Mouse (Mus musculus): ENCODE measurements around the gene 2700097O09Rik. TPM values are rescaled to one million over a fixed set of nuclear protein-coding genes. Genes with fewer than 3 reads are reported as not detected.

Gene 2700097O09Rik
- polyA plus RNA-seq, 2 experiments, result 28.3 to 31.1 TPM

DNA sequence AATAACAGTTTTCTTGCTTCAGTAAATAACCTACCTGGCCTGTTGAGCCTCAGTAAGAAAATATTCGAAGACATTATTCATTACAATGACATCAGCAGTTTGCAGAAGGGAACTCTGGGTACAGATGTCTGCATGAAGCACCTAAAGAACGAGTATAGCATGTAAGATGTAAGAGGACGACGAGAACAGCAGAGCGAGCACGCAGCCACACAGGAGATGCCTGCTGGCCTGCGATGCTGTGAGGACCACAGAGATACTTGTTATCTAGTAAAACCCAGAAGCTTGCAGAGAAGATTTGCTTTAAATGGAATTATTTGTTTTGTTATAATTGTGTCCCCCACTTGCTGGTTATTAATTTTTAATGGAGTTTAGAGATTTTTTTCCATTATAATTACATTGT, 26.6 kb downstream of the 2700097O09Rik start:
- no peak for DNase-seq (ENCODE audit: low spot score)
- TF ChIP-seq POLR2A (IDR thresholded peaks at IDR 0.05; ENCODE audit: borderline replicate concordance, extremely low read depth, insufficient read depth, insufficient read length), result no peak
- H3K27me3 ChIP-seq (ENCODE audit: control insufficient read depth, insufficient read depth, low read length), result no peaks in the 10 kb centered on the region
- no peak for ATAC-seq (ENCODE audit: low FRiP score, low read depth)
- H3K9me3 ChIP-seq (ENCODE audit: control insufficient read depth, low read length), result no peaks in the 10 kb centered on the region
- H3K4me3 ChIP-seq (replicated peaks; ENCODE audit: low read length), result no peak overlapping the region
- no peak overlapping the region for H3K27ac ChIP-seq (replicated peaks; ENCODE audit: low read depth, low read length)
- WGBS, result 90% methylated on average over 7 of the region's 7 CpGs
- no peak overlapping the region for H3K9ac ChIP-seq (ENCODE audit: low read depth, low read length, severe bottlenecking)
- no peaks in the 10 kb centered on the region for H3K4me1 ChIP-seq (ENCODE audit: control insufficient read depth, insufficient read depth, low read length)
- peaks cover 18% of the 10 kb centered on the region for H3K36me3 ChIP-seq (ENCODE audit: control insufficient read depth, insufficient read depth, low read length)
- no peak overlapping the region for H3K4me2 ChIP-seq (replicated peaks; ENCODE audit: low read depth, low read length, severe bottlenecking)

DNA sequence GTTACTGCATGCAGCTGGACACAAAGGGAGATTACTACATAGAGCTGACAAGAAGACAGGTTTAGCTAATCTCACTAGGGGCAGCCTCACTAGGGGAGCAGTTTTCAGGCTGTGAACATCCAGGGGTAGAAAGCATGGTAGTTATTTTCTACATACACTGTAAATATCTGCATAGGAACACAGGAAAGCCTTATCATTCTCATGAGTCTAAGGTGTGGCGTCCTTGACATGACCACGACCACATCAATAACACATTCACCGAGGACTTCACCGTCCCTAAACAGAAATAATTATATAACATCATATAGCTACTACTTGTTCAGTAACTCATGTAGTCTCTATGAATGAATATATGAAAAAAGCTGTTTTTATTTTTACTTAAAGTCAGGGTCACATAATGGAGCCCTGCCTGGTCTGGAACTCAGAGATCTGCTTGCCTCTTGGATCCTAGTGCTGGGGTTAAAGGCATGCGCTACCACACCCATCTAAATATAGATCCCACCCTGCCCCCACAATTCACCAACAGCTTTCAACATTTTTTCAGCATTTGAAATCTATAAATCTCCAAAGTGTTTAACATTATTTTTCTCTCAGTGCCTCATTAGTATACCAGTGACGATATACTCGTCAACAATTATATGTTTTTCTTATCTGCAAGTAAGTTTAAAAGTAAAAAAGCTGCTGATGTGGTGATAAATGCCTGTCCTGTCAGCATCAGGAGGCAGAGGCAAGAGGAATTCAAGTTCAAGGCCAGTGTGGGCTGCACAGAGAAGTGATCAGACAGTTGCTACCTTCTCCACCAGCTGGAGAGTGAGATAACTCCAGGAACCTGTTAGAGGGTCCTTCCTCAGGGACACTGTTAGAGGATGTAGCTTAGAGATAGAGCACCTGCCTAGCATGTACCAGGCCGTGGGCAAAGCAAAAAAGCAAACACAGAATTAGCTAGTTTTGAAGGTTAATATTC, 28.4 kb downstream of the 2700097O09Rik start:
- Histone ChIP-seq H3K27ac (replicated peaks; ENCODE audit: low read depth, low read length) (no peak overlapping the region), H3K9me3 (ENCODE audit: control insufficient read depth, low read length) (no peaks in the 10 kb centered on the region), H3K4me3 (replicated peaks; ENCODE audit: low read length) (no peak overlapping the region), H3K9ac (ENCODE audit: low read depth, low read length, severe bottlenecking) (no peak overlapping the region), H3K4me2 (replicated peaks; ENCODE audit: low read depth, low read length, severe bottlenecking) (no peak overlapping the region), H3K36me3 (ENCODE audit: control insufficient read depth, insufficient read depth, low read length) (peaks cover 17% of the 10 kb centered on the region), H3K27me3 (ENCODE audit: control insufficient read depth, insufficient read depth, low read length) (no peaks in the 10 kb centered on the region), H3K4me1 (ENCODE audit: control insufficient read depth, insufficient read depth, low read length) (no peaks in the 10 kb centered on the region)
- TF ChIP-seq POLR2A (IDR thresholded peaks at IDR 0.05; ENCODE audit: borderline replicate concordance, extremely low read depth, insufficient read depth, insufficient read length), result no peak
- no peak for ATAC-seq (ENCODE audit: low FRiP score, low read depth)
- 90% methylated on average over 8 of the region's 8 CpGs for WGBS
- DNase-seq (ENCODE audit: low spot score), result no peak

DNA sequence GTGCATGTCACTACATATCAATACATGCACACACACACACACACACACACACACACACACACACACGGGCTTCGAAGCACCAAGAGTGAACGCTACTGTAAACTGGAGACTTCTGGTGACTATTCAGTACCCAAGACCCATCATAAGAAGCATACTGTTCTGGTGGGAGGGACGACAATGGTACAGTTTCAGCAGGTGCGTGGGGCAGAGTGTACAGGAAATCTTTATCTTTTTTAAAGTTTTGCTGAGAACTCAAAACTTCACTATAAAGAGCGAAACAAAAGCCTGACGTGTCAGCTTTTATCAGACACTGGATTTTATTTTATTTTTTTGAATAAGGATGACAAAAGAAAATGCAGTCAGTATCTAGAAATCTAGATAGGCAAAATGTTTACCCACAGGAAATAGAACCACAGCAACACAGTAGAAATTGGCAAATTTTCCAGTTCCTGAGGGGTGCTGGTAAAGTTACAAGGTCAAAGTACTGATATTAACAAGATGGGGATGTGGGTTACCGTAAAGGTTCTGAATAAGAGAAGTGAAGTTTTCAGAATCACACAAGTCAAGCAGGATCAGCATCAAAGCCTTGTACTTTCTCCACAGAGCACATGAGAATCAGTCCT, 30.1 kb downstream of the 2700097O09Rik start:
- Histone ChIP-seq H3K4me2 (replicated peaks; ENCODE audit: low read depth, low read length, severe bottlenecking) (no peak overlapping the region), H3K9ac (ENCODE audit: low read depth, low read length, severe bottlenecking) (no peak overlapping the region), H3K4me3 (replicated peaks; ENCODE audit: low read length) (no peak overlapping the region), H3K27me3 (ENCODE audit: control insufficient read depth, insufficient read depth, low read length) (no peaks in the 10 kb centered on the region), H3K27ac (replicated peaks; ENCODE audit: low read depth, low read length) (no peak overlapping the region), H3K9me3 (ENCODE audit: control insufficient read depth, low read length) (no peaks in the 10 kb centered on the region), H3K4me1 (ENCODE audit: control insufficient read depth, insufficient read depth, low read length) (no peaks in the 10 kb centered on the region), H3K36me3 (ENCODE audit: control insufficient read depth, insufficient read depth, low read length) (peaks cover 16% of the 10 kb centered on the region)
- ATAC-seq (ENCODE audit: low FRiP score, low read depth) (no peak), DNase-seq (ENCODE audit: low spot score) (no peak)
- 94% methylated on average over 8 of the region's 8 CpGs for WGBS
- TF ChIP-seq POLR2A (IDR thresholded peaks at IDR 0.05; ENCODE audit: borderline replicate concordance, extremely low read depth, insufficient read depth, insufficient read length), result no peak

DNA sequence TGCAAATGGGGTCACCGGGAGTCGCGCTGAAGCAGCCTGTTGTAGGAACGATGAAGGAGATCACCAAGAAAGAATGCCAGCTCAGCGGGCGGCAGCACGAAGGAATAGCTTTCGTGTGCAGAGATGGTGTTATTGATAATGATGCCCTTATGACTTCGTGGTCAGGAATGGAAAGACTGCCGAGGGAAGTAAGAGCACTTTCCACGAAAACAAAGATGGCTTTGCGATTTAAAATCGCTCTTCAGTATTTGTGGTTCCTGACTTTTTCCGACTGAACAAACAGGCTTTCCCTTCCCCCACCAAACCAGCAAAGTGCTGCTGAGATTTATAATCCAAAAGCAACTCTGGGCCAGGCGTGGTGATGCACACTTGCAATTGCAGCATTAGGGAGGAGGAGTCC, 38.9 kb downstream of the 2700097O09Rik start:
- DNase-seq (ENCODE audit: low spot score), result no peak
- TF ChIP-seq POLR2A (IDR thresholded peaks at IDR 0.05; ENCODE audit: borderline replicate concordance, extremely low read depth, insufficient read depth, insufficient read length), result no peak
- no peaks in the 10 kb centered on the region for H3K9me3 ChIP-seq (ENCODE audit: control insufficient read depth, low read length)
- H3K27ac ChIP-seq (replicated peaks; ENCODE audit: low read depth, low read length), result no peak overlapping the region
- peaks cover 7% of the 10 kb centered on the region; the same call in 1 of the 2 replicates for H3K36me3 ChIP-seq (ENCODE audit: control insufficient read depth, insufficient read depth, low read length)
- H3K27me3 ChIP-seq (ENCODE audit: control insufficient read depth, insufficient read depth, low read length), result no peaks in the 10 kb centered on the region
- WGBS, result 71% methylated on average over 15 of the region's 15 CpGs
- no peaks in the 10 kb centered on the region for H3K4me1 ChIP-seq (ENCODE audit: control insufficient read depth, insufficient read depth, low read length)
- no peak overlapping the region for H3K4me3 ChIP-seq (replicated peaks; ENCODE audit: low read length)
- H3K4me2 ChIP-seq (replicated peaks; ENCODE audit: low read depth, low read length, severe bottlenecking), result no peak overlapping the region
- no peak overlapping the region for H3K9ac ChIP-seq (ENCODE audit: low read depth, low read length, severe bottlenecking)
- no peak for ATAC-seq (ENCODE audit: low FRiP score, low read depth)

DNA sequence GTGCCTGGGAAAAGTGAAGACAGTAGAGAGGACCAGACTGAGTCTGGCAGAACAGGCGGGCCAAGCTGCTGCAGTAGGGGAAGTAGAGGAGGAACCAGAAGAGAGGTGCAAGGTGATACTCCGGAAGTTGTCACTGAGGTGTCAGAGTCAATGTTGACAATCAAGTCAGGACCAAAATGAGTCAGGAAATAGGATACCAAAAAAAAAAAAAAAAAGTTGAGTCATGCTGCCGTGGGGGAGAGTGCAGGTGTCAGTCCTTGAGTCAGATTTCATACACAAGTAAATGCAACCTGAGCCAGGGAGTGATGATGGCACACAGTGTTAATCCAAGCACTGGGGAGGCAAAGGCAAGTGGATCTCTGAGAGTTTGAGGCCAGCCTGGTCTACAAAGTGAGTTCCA, 52.8 kb downstream of the 2700097O09Rik start:
- no peak overlapping the region for H3K9ac ChIP-seq (ENCODE audit: low read depth, low read length, severe bottlenecking)
- no peak overlapping the region for H3K4me2 ChIP-seq (replicated peaks; ENCODE audit: low read depth, low read length, severe bottlenecking)
- no peak overlapping the region for H3K27ac ChIP-seq (replicated peaks; ENCODE audit: low read depth, low read length)
- no peak for ATAC-seq (ENCODE audit: low FRiP score, low read depth)
- H3K36me3 ChIP-seq (ENCODE audit: control insufficient read depth, insufficient read depth, low read length), result no peaks in the 10 kb centered on the region
- H3K4me1 ChIP-seq (ENCODE audit: control insufficient read depth, insufficient read depth, low read length), result no peaks in the 10 kb centered on the region
- no peaks in the 10 kb centered on the region for H3K27me3 ChIP-seq (ENCODE audit: control insufficient read depth, insufficient read depth, low read length)
- WGBS, result 34% methylated on average over 3 of the region's 3 CpGs
- DNase-seq (ENCODE audit: low spot score), result no peak
- TF ChIP-seq POLR2A (IDR thresholded peaks at IDR 0.05; ENCODE audit: borderline replicate concordance, extremely low read depth, insufficient read depth, insufficient read length), result no peak
- no peaks in the 10 kb centered on the region for H3K9me3 ChIP-seq (ENCODE audit: control insufficient read depth, low read length)
- H3K4me3 ChIP-seq (replicated peaks; ENCODE audit: low read length), result no peak overlapping the region

Data from limb, embryonic 14.5 days (tissue).